Mouse (Mus musculus): Measurements from ENCODE around the gene Nudcd3.

The Nudcd3 gene

GRCm38 (mm10) chr11:6200087-6200569, at the start of gene Nudcd3:
Gene Nudcd3 (minus strand): TSS chr11:6200415.
- DNase-seq = peak; percentile 94

DNA sequence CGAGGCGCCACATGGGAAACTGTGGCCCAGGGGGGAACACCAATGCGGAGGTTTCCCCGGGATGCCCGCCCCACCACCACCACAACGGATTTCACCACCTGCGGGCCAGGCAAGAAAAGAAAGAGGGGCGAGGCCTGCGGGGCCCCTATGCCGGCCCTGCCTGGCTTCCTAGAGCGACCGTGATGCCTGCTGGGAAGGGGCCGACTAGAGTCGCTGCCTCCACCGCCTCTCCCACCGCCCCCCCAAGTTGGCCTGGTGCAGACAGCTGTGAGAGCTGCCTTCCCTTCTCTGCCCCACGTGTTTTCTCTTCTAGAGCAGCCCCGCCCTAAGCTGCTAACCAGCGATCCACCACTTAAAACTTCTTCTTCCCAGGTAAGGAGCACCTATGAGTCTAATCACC, 44.5 kb upstream of the Nudcd3 start:
- no peak for DNase-seq

DNA sequence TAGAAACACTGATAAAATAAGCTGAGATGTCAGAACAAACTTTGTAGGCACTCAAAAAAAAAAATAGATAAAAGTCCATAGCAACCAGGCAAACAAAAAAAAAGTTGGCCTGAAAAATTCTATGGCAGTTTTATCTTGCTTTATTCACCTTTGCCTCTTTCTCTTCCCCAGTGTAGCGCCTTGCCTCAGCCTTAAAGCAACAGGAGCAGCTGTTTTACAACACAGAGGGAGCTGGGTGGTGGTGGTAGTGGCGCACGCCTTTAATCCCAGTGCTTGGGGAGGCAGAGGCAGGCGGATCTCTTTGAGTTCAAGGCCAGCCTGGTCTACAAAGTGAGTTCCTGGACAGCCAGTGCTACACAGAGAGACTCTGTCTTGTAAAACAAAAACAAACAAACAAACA, 32.8 kb upstream of the Nudcd3 start:
- DNase-seq = no peak

DNA sequence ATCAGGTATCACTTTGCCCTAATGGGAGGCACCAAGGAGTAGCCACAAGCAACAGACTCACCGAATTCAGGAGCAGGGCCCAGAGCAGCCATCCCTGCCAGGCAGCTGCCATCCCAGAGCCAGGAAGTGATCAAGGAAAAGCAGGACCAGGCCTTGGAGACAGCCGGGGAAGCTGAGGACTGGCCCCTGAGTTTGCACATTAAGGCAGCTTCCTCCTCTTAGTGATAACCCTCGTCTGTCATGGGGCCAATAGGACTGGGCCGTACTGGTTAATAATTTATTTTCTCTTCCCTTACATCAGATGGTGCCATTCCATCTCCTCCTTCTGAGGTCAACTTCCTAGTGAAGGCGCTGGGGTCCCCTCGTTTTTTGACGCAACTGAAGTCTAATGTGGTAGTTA, 29.8 kb upstream of the Nudcd3 start, which contains the start of gene Npc1l1:
Gene Npc1l1 (minus strand): TSS at position 132 of the 400 bp plus-strand sequence.
- no peak for DNase-seq

DNA sequence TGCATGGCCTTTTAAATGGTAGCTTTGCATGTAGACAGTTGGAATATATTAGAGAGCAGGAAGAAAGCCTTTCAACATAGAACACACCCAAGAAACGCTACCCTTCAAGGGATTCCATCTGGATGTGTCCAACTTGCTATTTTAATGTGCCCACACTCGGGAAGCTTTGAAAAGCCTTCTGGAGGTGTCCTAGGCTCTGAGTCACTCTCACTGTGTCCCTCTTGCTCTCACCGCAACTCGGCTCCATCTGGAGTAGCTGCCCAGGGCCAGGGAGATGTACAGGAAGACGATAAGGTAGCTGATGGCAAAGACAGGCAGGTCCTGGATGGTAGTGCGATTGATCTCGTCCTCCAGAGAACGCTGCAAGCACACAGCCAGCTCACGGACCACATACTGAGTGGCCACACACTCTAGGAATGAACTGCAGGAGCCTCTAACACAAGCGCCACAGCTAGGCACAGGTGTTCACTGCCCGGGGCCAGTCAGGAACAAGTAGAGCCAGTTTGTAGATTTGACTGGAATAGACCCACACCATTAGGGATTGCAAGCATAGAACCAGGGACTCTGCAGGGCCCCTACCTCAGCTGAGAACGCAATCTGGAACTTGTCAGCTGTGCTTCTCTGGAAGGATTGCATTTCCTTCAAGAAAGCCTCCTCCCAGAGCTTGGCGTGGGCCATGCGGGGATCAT, 24.5 kb upstream of the Nudcd3 start:
- no peak for DNase-seq

- no peak for DNase-seq
These were observed 22.0 kb upstream of the Nudcd3 start for GRCm38 (mm10) chr11:6222187-6222586.

DNA sequence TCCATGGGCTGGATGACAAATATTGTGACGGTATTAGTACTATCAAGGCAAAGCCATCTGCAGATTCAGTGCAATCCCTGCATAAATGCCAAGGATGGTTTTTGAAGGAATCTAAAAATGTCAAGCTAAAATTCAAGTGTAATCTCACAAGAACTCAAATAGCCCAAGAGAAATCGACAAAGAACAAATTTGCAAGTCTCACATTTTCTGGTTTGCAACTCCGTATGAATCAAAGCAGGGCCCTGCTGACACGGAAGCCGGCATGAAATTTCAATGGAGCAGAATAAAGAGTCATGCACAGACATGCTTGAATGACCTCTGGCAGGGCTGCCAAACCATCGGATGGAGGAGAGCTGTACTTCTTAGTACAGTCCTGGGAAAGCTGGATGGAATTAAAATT, 19.8 kb upstream of the Nudcd3 start:
- no peak for DNase-seq

- no peak for DNase-seq
These were observed 18.1 kb upstream of the Nudcd3 start for GRCm38 (mm10) chr11:6218189-6218896.

DNA sequence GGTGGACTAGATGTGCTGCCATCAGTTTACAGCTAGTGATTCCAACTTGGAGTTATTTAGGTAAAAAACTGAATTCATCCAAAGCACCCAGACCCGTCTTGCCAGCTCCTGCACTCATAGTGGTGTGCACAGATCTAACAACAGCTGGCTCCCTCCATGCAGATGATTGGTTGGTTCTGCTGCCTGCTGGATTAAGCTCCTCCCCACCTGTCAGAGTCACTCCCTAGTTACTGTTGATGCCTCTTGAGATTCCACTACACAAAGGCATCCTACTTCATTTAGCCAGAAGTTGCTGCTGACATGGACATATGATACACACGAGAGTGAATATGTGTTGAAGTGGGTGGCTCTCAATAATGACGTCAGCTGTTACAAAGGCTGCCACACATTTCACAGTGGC, 16.6 kb upstream of the Nudcd3 start:
- no peak for DNase-seq

GRCm38 (mm10) chr11:6208158-6208557, 7.9 kb upstream of the Nudcd3 start:
- DNase-seq = no peak

- no peak for DNase-seq
These were observed 6.9 kb upstream of the Nudcd3 start for GRCm38 (mm10) chr11:6207090-6207489.

- DNase-seq = no peak
These were observed 355 bp upstream of the Nudcd3 start for GRCm38 (mm10) chr11:6200570-6200969.

DNA sequence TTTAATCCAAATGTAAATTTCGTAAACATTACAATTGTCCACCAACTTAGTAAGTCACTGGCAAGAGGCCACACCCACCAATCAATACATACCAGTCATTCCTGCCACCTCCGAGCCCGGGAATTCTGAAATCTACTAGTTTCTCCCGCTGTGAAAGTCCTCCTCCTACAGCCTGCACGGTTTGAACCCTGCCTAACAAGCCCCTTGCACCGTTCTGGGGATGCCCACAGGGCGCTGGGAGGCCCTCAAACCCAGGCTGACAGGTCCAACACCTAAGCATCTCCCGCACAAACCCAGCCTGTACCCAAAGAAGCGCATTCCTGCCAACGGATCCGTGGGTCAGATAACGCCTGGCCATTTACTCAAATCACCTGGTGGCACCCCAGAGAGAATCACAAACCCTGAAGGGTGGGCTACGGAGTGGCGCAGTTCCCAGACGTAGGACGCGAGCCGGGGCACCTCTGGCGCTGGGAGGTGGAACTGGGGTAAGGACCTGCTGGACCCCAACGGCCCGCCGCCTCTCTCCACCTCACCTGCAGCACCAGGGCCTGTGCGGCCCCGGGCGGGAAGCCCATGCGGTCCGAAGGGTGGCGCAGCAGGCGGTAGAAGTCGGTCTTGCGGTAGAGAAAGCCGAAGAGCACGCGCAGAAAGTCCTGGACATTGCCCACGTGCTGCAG, 667 bp downstream of the Nudcd3 start, which contains the start of gene A730071L15Rik:
Gene A730071L15Rik (plus strand): TSS at position 620 of the 677 bp plus-strand sequence.
- peak; percentile 31 for DNase-seq

DNA sequence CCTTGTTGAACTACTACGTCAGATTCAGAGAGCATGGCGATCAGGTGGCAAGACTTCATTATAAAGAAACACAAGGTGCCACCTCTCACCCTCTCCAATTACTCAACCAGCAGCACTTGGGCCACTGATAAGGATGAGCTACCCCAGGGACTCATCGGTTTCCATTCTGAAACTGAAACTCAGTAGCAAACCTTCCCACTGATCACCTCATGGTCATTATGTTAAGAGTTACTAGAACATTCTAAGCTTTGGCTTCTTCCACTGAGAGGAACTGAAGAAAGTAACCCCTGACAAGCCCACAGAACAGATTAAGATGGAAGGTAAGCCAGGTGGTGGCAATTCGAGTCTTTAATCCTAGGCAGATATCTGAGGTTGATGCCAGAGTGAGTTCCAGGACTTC, 1.8 kb downstream of the Nudcd3 start:
- DNase-seq = no peak

- DNase-seq = no peak
These were observed 3.4 kb downstream of the Nudcd3 start for GRCm38 (mm10) chr11:6196780-6197179.

DNA sequence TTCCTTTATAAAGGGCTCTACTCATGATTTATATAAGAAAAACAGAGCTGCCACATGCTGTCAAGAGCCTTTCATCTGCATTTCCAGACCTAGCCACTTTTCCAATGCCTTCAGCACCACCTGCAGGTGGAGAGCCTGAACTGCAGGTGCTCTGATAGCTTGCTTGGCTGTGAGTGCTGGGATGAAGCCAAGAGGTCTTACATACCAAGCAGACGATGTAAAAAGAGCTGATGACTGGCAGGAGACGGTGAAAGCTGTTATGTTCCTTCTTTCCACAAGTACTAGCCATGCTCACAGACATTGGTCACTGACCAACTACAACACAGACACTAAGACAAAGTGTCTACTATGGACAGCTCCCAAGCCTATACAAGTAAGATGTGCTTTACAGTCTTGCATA, 12.3 kb downstream of the Nudcd3 start:
- DNase-seq = peak; percentile 82

GRCm38 (mm10) chr11:6187399-6187798, 12.8 kb downstream of the Nudcd3 start:
- no peak for DNase-seq

GRCm38 (mm10) chr11:6184202-6184935, 15.8 kb downstream of the Nudcd3 start:
- DNase-seq = no peak

GRCm38 (mm10) chr11:6183246-6183645, 17.0 kb downstream of the Nudcd3 start:
- DNase-seq = no peak

GRCm38 (mm10) chr11:6180811-6181399, 19.3 kb downstream of the Nudcd3 start:
- DNase-seq = no peak

DNA sequence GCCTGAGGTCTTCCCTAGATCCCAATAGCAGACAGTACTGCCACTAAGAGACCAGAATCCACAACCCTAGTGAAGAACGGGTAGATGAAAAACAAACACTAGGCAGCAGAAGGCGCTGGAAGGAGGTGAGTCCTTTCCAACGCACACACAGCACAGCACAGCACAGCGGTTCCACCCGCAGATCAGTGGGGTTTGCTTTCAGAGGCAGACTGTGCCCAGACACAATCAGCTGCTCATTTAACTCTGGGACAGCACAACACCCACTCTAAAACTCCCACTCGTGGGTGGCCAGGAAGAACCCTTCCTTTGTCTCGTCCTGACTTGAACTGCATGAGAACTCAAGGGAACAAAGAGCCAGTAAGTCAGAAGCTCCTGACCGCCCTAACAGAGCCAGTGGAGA, 21.0 kb downstream of the Nudcd3 start:
- no peak for DNase-seq

DNA sequence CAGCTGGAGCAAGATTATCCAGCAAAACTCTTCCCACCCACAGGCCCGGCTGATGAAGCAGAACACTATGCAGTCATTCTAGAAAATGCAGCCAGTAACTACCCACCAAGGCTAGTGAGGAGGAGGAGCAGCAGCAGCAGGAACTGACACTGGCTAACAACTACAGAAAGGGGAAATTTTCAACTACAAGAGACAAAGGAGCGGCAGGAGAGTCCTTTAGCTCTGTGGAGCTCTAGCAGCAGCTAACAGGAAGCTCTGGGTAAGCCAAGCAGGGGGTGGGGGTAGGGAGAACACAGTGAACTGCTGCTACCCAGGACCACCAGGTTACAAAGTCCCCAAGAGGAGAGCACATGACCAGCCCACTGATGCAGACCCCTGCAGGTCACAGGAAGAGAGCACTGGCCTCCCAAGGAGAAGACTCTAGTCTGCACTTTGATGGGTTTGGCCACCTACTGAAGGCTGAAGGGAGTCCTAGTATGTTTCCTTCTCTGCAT, 21.5 kb downstream of the Nudcd3 start:
- no peak for DNase-seq

All from embryo, embryonic 11 days (tissue).